Mouse (Mus musculus) kidney, adult 2 months (tissue): ENCODE data around the gene Rnf220. TPM values are rescaled to one million over a fixed set of nuclear protein-coding genes. Genes with fewer than 3 reads are reported as not detected.

ENCODE experiments used
- DNase-seq: peaks from one replicate; pipeline ENCODE4 v3.0.0; 2021
- H3K27ac ChIP-seq: fragments of 200-500 bp; 2 replicates; pipeline ENCODE4 v1.5.1; 2012; ENCODE audit warnings: low read depth, low read length, control low read depth, inconsistent platforms; ENCODE audit not compliant: insufficient read depth
- H3K27me3 ChIP-seq: fragments of 200-500 bp; replicated peaks from 2 replicates; pipeline ENCODE4 v1.6.1; 2012; ENCODE audit warnings: mild to moderate bottlenecking, moderate library complexity, low read length, inconsistent platforms; ENCODE audit not compliant: control insufficient read depth, insufficient read depth
- H3K36me3 ChIP-seq: fragments of 200-500 bp; 2 replicates; pipeline ENCODE4 v1.6.1; 2012; ENCODE audit warnings: mild to moderate bottlenecking, moderate library complexity, low read length, inconsistent platforms; ENCODE audit not compliant: control insufficient read depth, insufficient read depth
- H3K4me1 ChIP-seq: fragments of 200-500 bp; 2 replicates; pipeline ENCODE4 v1.6.1; 2011; ENCODE audit warnings: low read length; ENCODE audit not compliant: control insufficient read depth, insufficient read depth
- H3K4me3 ChIP-seq: fragments of 200-500 bp; 2 replicates; pipeline ENCODE4 v1.5.1; 2011; ENCODE audit warnings: mild to moderate bottlenecking, low read depth, low read length, control low read depth; ENCODE audit not compliant: insufficient read depth
- CTCF ChIP-seq: fragments of 200-500 bp; conservative IDR thresholded peaks from 2 replicates; pipeline ENCODE4 v1.5.1; 2011; ENCODE audit warnings: low read depth, mild to moderate bottlenecking, control low read depth, low read length, moderate library complexity, mixed read lengths; ENCODE audit not compliant: insufficient read depth, insufficient read length
- POLR2A ChIP-seq: fragments of 200-500 bp; IDR thresholded peaks from one replicate; pipeline ENCODE4 v1.6.1; 2011; ENCODE audit warnings: low read depth, low read length, control low read depth
- WGBS: fragments of 180-500 bp; shearing (Covaris S2); methylation state at CpG from one replicate; pipeline ENCODE4 v1.1.7; 2018; 5-methylcytosine and 5-hydroxymethylcytosine counted together
- polyA plus RNA-seq: library from polyadenylated mRNA; depleted of rRNA; stranded (reverse); fragments of >200 nt; gene quantifications from 2 replicates; pipeline ENCODE4 v1.2.3, GENCODE M21; 2012

Gene Rnf220
- polyA plus RNA-seq, 1 experiment = 70.7 TPM

DNA sequence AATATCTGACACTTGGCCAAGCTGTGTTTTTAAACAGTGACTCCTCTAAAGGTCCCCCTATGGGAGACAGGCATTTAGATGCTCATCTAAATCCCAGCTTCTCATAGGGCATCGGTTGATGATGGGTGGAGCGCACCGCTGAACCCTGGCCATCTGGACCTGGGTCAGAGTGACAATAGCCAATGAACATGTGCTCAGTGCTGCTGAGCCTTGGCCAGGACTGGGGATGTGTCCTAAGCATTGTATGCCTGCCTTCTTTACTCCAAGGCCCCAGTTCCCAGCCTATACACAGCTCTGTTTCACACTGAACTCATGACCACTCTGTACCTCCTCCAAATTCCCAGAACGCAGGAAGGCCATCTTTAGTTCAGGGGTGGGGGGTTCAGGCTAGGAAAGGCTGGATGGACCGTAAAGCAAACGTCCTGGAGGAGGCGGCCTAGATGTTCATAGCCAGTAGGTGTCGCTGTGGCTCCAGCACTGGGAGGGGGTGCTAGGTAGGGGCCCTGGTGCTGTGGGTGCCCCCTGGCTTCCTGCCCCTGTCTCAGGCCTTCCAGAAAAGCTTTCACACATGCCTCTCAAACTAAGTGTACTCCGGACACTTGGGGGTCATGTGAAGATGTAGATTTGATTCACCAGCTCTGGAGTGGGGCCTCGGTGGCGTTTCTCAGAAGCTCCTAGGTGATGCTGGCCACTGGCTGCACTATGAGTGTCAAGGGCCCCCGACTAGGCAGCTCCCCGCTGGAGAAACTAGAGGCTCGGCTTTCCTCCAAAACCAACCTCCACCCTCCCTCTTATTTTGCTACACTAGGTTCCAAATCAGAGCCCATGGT, 173.1 kb downstream of the Rnf220 start:
- peak; percentile 21 for DNase-seq
- no peak overlapping the region for H3K27ac ChIP-seq
- H3K4me1 ChIP-seq = no peaks in the 10 kb centered on the region
- no peak overlapping the region for H3K4me3 ChIP-seq
- 32% methylated on average over 14 of the region's 14 CpGs for WGBS
- no peaks in the 10 kb centered on the region for H3K36me3 ChIP-seq
- peaks cover 2% of the 10 kb centered on the region; the same call in 1 of the 2 replicates for H3K27me3 ChIP-seq
- peak; percentile 83 for TF ChIP-seq CTCF
- TF ChIP-seq POLR2A = no peak

DNA sequence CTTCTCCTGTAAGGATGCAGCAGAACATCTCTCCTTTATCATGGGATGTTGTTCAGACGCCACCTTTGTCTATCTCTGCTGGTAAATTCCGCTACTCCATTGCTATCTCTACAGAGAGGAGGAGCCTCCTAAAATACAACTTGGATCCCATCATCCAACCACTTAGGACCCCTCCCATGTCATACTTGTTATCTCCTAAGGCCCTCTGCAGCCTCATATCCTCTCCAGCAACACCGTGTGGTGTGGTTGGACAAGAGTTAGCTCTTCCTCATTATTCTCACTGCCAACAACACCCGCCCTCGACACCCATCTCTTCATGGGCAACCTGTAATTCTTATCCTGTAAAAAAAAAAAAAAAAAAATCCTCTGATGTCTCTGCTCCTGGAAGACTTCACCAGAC, 175.8 kb downstream of the Rnf220 start:
- no peaks in the 10 kb centered on the region for H3K4me1 ChIP-seq
- no peak for DNase-seq
- no peak overlapping the region for H3K4me3 ChIP-seq
- H3K36me3 ChIP-seq = no peaks in the 10 kb centered on the region
- peaks cover 2% of the 10 kb centered on the region; the same call in 1 of the 2 replicates for H3K27me3 ChIP-seq
- WGBS = 88% methylated on average over 5 of the region's 5 CpGs
- TF ChIP-seq CTCF (no peak), POLR2A (no peak)
- no peak overlapping the region for H3K27ac ChIP-seq

DNA sequence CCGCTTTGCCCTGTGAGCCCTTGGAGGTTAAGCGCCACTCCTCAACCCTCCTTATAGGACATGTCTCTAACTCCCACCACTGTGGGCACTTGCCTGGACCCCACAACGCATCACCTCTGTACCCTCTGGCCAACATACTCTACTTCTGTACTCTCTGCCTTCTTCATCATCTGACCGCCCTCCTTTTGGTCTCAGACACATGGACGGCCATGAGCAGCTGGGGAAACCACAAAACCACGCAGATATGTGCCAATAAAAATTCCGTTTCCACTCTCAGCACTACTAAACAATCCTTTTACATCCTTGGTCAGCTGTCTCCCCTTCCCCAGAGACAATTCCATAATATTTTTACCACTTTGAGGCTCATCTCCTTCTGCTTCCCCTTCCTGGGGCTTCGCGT, 178.3 kb downstream of the Rnf220 start:
- Histone ChIP-seq H3K4me1 (no peaks in the 10 kb centered on the region), H3K27ac (no peak overlapping the region), H3K27me3 (peaks cover 2% of the 10 kb centered on the region; the same call in 1 of the 2 replicates), H3K4me3 (no peak overlapping the region), H3K36me3 (no peaks in the 10 kb centered on the region)
- no peak for DNase-seq
- TF ChIP-seq POLR2A (no peak), CTCF (no peak)
- 86% methylated on average over 9 of the region's 9 CpGs for WGBS

DNA sequence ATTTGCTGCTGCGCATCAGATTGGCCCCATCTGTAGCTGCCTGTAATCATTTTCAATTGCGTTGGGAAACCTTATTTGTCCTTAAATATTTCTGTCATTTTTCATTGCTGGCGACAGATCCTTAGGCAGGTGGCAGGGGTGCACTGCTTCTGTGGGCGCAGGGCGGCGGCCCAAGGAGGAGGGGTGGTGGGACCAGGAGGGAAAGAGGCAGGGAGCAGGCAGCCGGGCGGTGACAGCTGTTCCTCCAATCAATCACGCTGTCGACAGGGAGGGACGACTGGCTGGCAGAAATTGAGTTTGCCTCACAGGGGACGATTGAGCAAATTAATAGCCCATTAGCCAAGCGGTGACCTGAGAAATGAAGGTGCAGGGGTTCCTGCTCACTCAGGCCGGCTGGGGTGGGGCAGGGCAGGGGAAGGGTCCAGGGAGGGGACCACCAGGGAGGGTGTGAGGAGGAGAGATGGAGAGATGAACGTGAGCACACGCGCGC, 179.1 kb downstream of the Rnf220 start:
- no peak for DNase-seq
- no peak overlapping the region for H3K27ac ChIP-seq
- peaks cover 2% of the 10 kb centered on the region; the same call in 1 of the 2 replicates for H3K27me3 ChIP-seq
- no peak for TF ChIP-seq POLR2A
- TF ChIP-seq CTCF = no peak
- 21% methylated on average over 18 of the region's 18 CpGs for WGBS
- no peaks in the 10 kb centered on the region for H3K36me3 ChIP-seq
- H3K4me1 ChIP-seq = no peaks in the 10 kb centered on the region
- no peak overlapping the region for H3K4me3 ChIP-seq

DNA sequence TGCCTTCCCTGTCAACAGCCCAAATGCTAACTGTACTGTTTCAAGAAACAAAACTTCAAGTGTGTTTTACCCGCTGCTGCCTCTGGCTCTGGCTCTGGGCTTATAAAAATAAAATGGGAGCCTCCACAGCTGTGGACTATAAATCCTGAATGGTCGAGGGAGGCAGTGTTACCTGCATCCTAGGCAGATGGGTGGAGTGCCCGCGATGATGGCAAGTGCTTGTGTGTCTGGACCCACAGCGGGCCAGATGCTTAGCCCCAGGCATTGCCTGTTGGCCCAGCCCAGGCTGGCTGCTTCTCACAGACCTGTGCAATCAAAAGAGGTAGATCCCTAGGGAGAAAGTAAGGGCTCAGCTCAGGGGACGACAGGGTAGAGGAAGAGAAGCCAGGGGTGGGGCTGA, 180.1 kb downstream of the Rnf220 start:
- no peak overlapping the region for H3K4me3 ChIP-seq
- no peaks in the 10 kb centered on the region for H3K36me3 ChIP-seq
- no peak for DNase-seq
- 19% methylated on average over 6 of the region's 6 CpGs for WGBS
- no peaks in the 10 kb centered on the region; the same call in 1 of the 2 replicates for H3K27me3 ChIP-seq
- no peaks in the 10 kb centered on the region for H3K4me1 ChIP-seq
- no peak overlapping the region for H3K27ac ChIP-seq
- no peak for TF ChIP-seq POLR2A
- no peak for TF ChIP-seq CTCF

DNA sequence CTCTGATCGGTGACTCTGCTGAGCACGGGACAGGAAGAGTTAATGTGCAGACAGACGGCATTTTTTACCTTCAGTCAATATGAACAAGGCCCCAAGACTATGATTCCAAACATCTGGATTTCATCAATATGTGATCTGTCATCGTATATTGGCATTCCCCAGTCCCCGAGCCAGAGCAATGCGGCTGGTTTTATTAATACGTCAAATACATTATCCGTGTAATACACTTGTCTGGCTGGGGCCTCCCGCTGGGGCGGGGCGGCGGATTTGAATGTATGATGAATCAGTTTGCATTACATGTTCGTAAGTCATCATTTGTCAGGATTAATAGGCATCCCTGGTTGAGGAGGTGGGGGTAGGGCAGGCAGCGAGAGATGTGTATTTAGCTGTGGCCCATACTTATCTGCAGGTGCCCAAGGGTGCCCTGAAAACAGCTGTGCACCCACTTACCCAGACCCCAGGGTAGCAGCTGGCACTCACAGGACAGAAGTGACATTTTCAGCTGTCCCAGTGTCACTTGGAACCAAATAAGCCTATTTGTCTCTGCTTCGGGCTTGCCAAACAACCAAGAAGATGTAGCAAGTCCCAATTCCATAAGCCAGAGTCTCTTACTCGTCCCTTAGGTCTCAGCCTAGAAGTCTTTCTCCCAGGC, 181.9 kb downstream of the Rnf220 start:
- no peak overlapping the region for H3K4me3 ChIP-seq
- TF ChIP-seq CTCF (no peak), POLR2A (no peak)
- no peaks in the 10 kb centered on the region; the same call in 1 of the 2 replicates for H3K27me3 ChIP-seq
- no peaks in the 10 kb centered on the region for H3K4me1 ChIP-seq
- DNase-seq = no peak
- H3K36me3 ChIP-seq = no peaks in the 10 kb centered on the region
- H3K27ac ChIP-seq = no peak overlapping the region
- WGBS = 83% methylated on average over 16 of the region's 16 CpGs

DNA sequence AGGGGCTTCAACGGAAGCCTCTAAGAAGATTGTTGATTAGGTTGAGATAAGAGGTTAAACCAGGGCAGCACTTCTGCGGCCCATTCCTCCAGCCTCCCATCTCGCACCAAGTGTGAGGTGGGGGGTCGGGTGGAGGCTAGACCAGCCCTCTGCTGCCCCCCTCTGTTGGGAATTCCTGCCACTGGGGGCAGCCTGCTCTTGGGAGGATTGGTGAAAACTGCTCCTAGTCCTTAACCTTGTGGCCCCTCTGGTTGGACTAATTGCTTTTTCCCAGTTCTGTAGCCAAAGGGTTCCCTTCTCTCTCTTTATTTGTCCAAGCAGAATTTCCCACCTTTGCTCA, 183.8 kb downstream of the Rnf220 start:
- Histone ChIP-seq H3K4me1 (no peaks in the 10 kb centered on the region), H3K27me3 (no peaks in the 10 kb centered on the region; the same call in 1 of the 2 replicates), H3K27ac (no peak overlapping the region), H3K36me3 (no peaks in the 10 kb centered on the region), H3K4me3 (no peak overlapping the region)
- DNase-seq = no peak
- 32% methylated on average over 4 of the region's 4 CpGs for WGBS
- TF ChIP-seq POLR2A (no peak), CTCF (peak; percentile 34; the same call in 1 of the 2 replicates)
